Mouse (Mus musculus) megakaryocyte progenitor cell, adult 5-6 weeks (primary cell): ENCODE measurements around the gene Fbxw11. TPM values are rescaled to one million over a fixed set of nuclear protein-coding genes. Genes with fewer than 3 reads are reported as not detected.
"Not testable (repeated sequence)": the region's sequence is repeated elsewhere in the genome, so short reads cannot be mapped to it uniquely, and the experiment has no call there.

Experiments used
- ATAC-seq: replicated peaks from 2 replicates; pipeline ENCODE4 v1.8.0; 2016; ENCODE audit warnings: mild to moderate bottlenecking, moderate TSS enrichment, inconsistent platforms; ENCODE audit not compliant: poor library complexity
- total RNA-seq, 2 experiments: library from RNA; stranded (forward) in 1 of 2; stranded (reverse) in 1 of 2; fragments of 157-497, 149-512 nt in 1 of 2; fragments of 200-1000 nt in 1 of 2; gene quantifications; 2 replicates each; pipeline versions ENCODE4 v1.2.3 to v1.2.4; 2015 to 2017

Gene Fbxw11
- total RNA-seq, 2 experiments from 2014 or later, result 35.5 to 62.3 TPM

GRCm38 (mm10) chr11:32665639-32666038 is 23.1 kb downstream of the Fbxw11 start:
- peak; percentile 85 for ATAC-seq

DNA sequence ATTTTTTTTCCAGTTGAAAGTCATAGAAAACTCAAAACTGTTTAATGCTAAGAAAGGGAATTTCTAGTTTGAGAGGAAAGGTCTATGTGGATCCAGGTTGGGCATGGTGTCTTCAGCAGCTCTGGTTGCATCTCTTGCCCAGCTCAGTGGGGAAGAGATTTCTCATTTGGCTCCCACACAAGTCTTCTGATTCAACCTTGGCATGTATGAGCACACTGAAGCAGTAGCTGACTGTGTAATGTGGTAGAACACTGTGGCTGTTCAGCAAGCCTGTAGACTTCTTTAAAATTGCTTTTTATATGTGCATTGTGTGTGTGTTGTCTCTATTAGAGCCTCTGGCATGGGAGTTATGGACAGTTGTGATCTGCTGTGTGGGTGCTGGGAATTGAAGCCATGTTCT is 24.5 kb downstream of the Fbxw11 start:
- ATAC-seq, result no peak

GRCm38 (mm10) chr11:32671480-32671879 is 29.0 kb downstream of the Fbxw11 start:
- ATAC-seq, result peak; percentile 78

GRCm38 (mm10) chr11:32676777-32677176 is 34.3 kb downstream of the Fbxw11 start:
- peak; percentile 9; the same call in 1 of the 2 replicates for ATAC-seq

DNA sequence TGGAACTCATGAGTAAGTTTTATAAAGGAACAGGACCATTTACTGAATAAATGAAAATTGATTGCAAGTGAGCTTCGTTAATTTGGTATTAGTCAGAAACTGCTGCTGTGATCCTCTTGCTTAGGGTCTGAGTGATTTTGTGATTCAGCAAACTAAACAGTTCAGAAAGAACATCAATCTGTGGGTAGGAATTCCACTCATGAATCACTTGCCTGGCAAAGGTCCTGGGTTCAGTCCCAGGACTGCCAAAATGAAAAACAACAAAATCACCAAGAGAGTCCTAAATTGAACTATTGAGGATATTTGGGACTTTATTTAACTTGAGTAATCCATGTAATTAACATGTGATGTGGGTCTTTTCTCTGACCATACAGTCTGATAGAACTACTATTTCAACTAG is 35.3 kb downstream of the Fbxw11 start:
- no peak for ATAC-seq

GRCm38 (mm10) chr11:32679091-32679490 is 36.6 kb downstream of the Fbxw11 start:
- not testable (repeated sequence) for ATAC-seq

DNA sequence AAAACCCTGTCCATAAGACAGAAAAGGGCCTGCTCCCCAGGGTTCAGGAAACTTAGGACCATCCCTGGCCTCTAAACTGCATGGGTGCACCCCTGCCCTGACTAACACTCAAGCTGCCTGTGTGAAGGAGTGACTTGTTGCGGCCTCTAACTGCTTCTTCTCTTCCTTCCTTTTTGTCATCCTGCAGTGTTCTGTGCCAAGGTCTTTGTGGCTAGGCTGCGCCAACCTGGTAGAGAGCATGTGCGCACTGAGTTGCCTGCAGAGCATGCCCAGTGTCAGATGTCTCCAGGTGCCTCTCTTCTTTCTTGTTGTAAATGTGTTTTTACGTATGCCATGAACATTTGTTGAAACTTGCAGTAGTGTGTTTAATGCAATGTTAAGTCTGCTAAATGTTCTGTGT is 37.5 kb downstream of the Fbxw11 start:
- ATAC-seq, result peak; percentile 79

DNA sequence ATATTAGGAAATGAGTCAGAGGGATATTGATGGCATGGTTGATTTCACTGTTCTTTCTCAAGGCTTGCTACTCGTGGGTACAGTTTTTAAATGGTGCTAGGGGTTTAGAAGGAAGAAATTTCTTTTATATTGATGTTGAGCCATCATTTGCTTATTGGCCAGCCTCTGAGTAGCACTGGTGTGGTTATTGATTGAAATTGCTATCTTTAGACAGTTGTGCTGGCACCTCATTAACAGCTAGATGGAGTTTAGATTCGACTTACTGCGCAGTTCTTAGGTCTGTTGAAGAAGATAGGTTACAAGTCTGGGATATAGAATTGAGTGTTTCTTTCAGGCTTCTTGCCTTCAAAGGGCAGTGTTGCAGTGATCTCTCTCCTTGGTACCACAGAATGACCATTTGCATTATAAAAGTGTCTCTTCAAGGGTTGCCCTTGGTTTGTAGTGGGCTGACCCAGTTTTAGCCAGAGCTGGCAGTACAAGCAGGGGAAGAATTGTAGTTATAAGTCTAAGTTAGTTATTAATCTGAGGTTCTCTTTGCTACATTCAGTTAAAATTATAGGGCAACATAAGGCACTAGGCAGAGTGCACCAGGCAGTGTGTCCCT is 38.8 kb downstream of the Fbxw11 start:
- ATAC-seq, result no peak

DNA sequence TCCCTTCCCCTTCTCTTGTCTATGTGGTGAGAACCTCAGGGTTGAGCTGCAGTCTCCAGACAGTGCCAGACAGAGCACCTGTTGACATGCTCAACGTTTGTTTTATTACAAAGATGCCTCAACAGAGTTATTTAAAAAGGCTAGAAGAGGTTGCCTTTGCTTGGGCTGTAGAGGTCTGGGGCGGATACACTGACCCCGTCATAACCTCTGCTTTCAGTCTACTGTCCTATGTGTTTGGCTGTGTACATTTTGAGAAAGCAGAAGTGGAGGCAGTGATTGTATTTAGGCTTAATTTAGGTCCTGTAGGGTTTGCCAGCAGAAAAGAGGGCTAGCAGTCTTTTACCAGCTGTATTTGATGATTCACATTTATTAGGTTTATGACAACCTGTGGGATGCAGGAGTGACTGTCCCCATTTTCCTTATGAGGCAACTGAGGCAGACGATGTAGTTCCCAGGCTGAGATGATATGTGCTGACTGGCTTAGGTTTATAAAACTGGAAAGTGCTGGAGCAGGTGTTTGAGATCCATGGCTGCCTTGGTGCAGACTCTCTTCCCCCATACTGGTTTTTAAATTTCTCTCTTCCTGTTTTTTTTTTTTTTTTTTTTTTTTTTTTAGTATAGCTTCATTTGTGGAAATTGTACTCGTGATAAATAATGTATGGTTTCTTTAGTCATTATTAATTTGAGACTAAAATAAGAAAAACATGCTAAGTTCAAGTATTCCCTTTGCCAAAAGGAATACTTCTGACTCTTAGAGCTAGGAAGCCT is 40.0 kb downstream of the Fbxw11 start:
- ATAC-seq, result peak; percentile 29; the same call in 1 of the 2 replicates

GRCm38 (mm10) chr11:32684690-32685254 is 42.2 kb downstream of the Fbxw11 start:
- no peak for ATAC-seq

DNA sequence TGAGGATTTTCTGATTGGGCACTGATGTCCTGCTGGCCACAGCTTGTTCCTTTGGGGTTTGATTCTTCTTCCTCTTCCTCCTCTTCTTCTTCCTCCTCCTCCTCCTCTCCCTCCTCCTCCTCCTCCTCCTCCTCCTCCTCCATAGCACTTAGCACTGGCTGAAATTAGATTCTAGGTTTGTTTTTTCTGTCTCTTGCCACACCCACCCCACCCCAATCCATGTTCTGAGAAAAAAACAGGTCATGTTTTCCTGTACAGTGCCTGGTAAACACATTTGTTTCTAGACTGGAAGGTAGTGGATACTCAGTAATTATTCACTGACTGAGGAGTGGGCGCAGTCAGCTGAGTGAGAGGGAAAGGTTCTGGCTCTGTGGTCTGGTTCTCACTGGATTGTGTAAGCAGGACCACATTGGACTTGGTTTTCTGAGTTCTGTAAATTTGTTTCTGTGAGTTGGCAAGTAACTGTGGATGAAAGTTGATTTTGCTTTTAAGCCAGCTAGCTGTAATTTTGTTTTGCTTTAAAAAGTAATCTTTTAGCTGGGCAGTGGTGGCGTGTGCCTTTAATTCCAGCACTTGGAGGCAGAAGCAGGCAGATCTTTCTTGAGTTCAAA is 45.8 kb downstream of the Fbxw11 start:
- no peak for ATAC-seq

DNA sequence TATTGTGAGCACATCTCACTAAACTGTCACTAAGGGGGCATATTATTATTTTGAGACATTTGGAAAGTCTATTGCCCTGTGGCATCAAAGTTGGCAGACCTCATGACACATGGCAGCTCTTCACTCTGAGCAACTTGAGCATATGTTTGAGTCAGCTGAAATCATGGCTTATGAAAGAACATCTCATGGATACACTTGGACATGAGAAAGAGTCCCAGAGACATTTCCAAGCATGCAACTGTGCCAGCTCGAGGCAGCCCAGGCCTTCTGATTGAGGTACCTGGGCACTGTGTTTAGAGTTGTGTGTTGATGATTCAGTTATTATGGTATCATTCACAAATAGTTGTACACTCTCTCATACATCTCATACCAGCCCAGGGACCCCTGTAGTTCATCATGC is 47.0 kb downstream of the Fbxw11 start:
- no peak for ATAC-seq

- ATAC-seq, result no peak
Measured at GRCm38 (mm10) chr11:32692834-32693233, 50.3 kb downstream of the Fbxw11 start.

DNA sequence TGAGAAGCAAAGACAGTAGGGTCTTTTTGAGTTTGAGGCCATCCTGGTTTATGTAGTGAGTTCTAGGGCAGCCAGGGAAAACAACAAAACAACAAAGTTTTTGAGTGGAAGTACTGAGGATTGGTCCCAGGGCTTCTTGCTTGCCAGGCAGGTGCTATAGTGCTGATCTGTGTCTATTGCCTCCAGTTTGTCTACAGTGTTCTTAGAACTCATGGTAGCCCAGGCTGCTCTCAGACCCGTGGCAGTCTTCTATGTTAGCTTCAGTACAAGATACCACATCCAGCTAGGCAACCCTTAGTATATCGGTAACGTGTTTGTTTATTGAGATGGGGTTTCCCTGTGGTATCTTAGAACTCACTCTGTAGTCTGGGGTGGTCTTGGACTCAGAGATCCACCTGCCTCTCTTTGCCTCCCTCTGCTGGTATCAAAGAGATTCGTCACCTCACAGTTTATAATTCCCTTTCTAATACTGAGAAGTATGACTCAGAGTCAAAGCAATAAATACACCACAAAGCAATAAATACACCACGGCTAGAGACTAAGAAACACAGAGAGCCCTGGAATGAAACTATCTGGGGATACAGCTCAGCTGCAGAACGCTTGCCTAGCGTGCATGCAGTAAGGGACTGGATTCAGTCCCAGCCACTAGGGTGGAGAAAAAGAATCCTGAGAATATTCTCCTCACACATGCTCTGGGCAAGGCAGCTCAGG is 51.1 kb downstream of the Fbxw11 start:
- ATAC-seq, result peak; percentile 73

- ATAC-seq, result not testable (repeated sequence)
Measured at GRCm38 (mm10) chr11:32694322-32695003, 51.9 kb downstream of the Fbxw11 start.

GRCm38 (mm10) chr11:32696446-32697090 is 54.0 kb downstream of the Fbxw11 start:
- no peak for ATAC-seq

GRCm38 (mm10) chr11:32697695-32698094 is 55.2 kb downstream of the Fbxw11 start:
- 0 out of 2 replicates have a peak, but pooled peaks have one; percentile 29 for ATAC-seq

DNA sequence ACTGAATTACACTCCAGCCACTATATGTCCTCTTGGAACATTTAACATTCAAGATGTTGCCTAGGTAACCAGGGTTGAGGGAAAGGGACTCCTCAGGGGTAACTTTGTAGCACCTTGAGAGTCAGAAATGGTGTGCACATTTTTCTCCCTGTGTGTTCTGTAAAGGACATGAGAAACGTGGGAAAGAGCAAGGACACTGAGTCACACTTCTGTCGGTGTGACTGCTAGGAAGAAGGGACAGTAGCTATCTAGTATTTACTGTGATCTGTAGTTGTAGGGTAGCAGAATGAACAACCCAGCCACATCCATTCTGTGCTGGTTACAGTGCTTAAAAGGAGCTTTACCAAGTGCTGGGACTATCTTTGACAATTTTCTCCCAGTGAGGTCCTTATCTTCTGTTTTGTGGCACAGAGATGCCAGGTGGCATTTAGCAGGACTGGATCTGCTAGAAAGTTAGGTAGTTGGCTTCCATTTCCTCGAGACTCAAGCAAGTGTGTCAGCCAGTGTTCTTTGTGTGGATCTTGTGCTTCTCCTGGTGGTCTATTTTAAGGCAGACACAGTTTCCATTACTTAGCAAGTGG is 57.5 kb downstream of the Fbxw11 start:
- ATAC-seq, result peak; percentile 54

- ATAC-seq, result no peak
Measured at GRCm38 (mm10) chr11:32701566-32701965, 59.0 kb downstream of the Fbxw11 start.
